In the genomic region with DNA sequence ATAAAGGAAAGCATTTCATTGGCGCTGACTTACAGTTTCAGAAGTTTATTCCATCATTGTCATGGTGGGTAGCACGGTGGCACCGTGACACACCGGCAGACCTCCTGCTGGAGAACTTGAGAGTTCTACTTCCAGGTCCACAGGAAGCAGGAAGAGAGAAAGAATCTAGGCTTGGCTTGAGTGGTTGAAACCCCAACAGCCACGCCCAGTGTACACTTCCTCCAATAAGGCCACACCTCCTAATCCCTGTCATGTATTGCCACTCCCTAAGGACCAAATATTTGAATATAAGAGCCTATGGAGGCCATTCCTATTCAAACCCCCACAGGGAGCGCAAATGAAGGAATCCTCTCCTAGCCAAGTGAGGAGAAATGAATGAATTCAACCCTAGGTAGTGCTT, we compare ENCODE assay signal across 23 mouse cellular contexts. TPM values are rescaled to one million over a fixed set of nuclear protein-coding genes. Genes with fewer than 3 reads are reported as not detected.
A peak's percentile ranks its signal among the peaks of the same experiment; 100 is the strongest.
DNase-seq lines count a peak whose midpoint lies in the region; ATAC-seq and TF ChIP-seq lines count a peak whose summit lies in the region.
"Had no signal": no experiment of that assay in that cellular context is flagged by ENCODE, and none has a peak within 500 bp of the region (broad histone marks: within the 10 kb centered on the region; RNA-seq: fewer than 3 reads in every experiment).

No protein-coding gene starts in this region.

- no peaks in the 10 kb centered on the region for H3K27me3 ChIP-seq in lung, embryonic 15.5 days
- H3K27me3 ChIP-seq in testis, adult 2 months (ENCODE audit: control insufficient read depth, insufficient read depth, low read length), result no peaks in the 10 kb centered on the region
- no peaks in the 10 kb centered on the region for H3K27me3 ChIP-seq in thymus, adult 2 months (ENCODE audit: control insufficient read depth, insufficient read depth, low read length)
- H3K27me3 ChIP-seq: embryonic facial prominence, embryonic 15.5 days; heart, embryonic 13.5 days; hindbrain, embryonic 15.5 days had no signal

- H3K4me1 ChIP-seq in lung, embryonic 15.5 days, result no peaks in the 10 kb centered on the region
- H3K4me1 ChIP-seq in testis, adult 2 months (ENCODE audit: control insufficient read depth, insufficient read depth, low read length), result peaks cover 2% of the 10 kb centered on the region; the same call in 1 of the 2 replicates
- H3K4me1 ChIP-seq in thymus, adult 2 months (replicated peaks; ENCODE audit: control insufficient read depth, insufficient read depth, low read length), result no peaks in the 10 kb centered on the region
- H3K4me1 ChIP-seq: embryonic facial prominence, embryonic 15.5 days; forebrain, embryonic 10.5 days; heart, embryonic 13.5 days; hindbrain, embryonic 15.5 days had no signal

- no peak for DNase-seq in lung, postnatal 25 days (ENCODE audit: low spot score)
- no peak for DNase-seq in testis, postnatal 14 days (ENCODE audit: low spot score)
- peak; percentile 95 for DNase-seq in ZHBTc4 (ENCODE audit: low read depth, low spot score)
- DNase-seq in thymus, adult 2 months, result no peak
- no peak for DNase-seq in right cerebral cortex, adult 2 months (ENCODE audit: low spot score in 2 of 2)
- DNase-seq: adrenal gland, adult 8-10 months; adrenal gland, postnatal 36 days; cerebellum, adult 2 months; cerebellum, postnatal 14 days; embryo, embryonic 11 days; gastrocnemius, postnatal 36 days; heart, postnatal 36 days had no signal

- no peak for ATAC-seq in lung, embryonic 15.5 days (ENCODE audit: borderline replicate concordance, extremely low read depth, low FRiP score, low TSS enrichment)
- ATAC-seq: forebrain, embryonic 14.5 days had no signal

- no peak overlapping the region for H3K4me2 ChIP-seq in lung, embryonic 15.5 days
- H3K4me2 ChIP-seq: embryonic facial prominence, embryonic 15.5 days; heart, embryonic 13.5 days; hindbrain, embryonic 15.5 days had no signal

- no peak overlapping the region for H3K9ac ChIP-seq in lung, embryonic 15.5 days
- H3K9ac ChIP-seq: embryonic facial prominence, embryonic 15.5 days; heart, embryonic 13.5 days; hindbrain, embryonic 15.5 days had no signal

- H3K4me3 ChIP-seq in lung, embryonic 15.5 days, result no peak overlapping the region
- H3K4me3 ChIP-seq in testis, adult 2 months (ENCODE audit: control insufficient read depth, low read depth, low read length), result peak overlapping the region; percentile 57
- no peak overlapping the region for H3K4me3 ChIP-seq in thymus, adult 2 months (ENCODE audit: control insufficient read depth, insufficient read depth, low read length)
- H3K4me3 ChIP-seq: embryonic facial prominence, embryonic 15.5 days; erythroblast, embryonic 14.5 days; forebrain, embryonic 10.5 days; heart, embryonic 13.5 days; hindbrain, embryonic 15.5 days had no signal

- no peak; the same call in 1 of the 2 replicates for TF ChIP-seq POLR2A in testis, adult 2 months (IDR thresholded peaks at IDR 0.05; ENCODE audit: control insufficient read depth, low read depth, low read length)
- TF ChIP-seq POLR2A in thymus, adult 2 months (IDR thresholded peaks at IDR 0.05; ENCODE audit: control insufficient read depth, extremely low read depth, insufficient read depth, low read length, poor library complexity), result no peak

- no peaks in the 10 kb centered on the region for H3K9me3 ChIP-seq in lung, embryonic 15.5 days
- H3K9me3 ChIP-seq: embryonic facial prominence, embryonic 15.5 days; forebrain, embryonic 10.5 days; G1E; heart, embryonic 13.5 days; hindbrain, embryonic 15.5 days had no signal

- TF ChIP-seq CTCF in testis, adult 2 months (IDR thresholded peaks at IDR 0.05; ENCODE audit: control insufficient read depth, insufficient read depth, insufficient replicate concordance, low read depth, low read length), result no peak
- TF ChIP-seq CTCF in thymus, adult 2 months (IDR thresholded peaks at IDR 0.05; ENCODE audit: borderline replicate concordance, control insufficient read depth, extremely low read depth, insufficient read depth, low read length, poor library complexity), result no peak

- H3K27ac ChIP-seq in lung, embryonic 15.5 days, result 0 out of 2 replicates have a peak overlapping the region, but pooled peaks have one; percentile 18
- H3K27ac ChIP-seq in testis, adult 2 months (ENCODE audit: control insufficient read depth, insufficient read depth, low read depth, low read length), result peak overlapping the region; percentile 10; the same call in 1 of the 2 replicates
- no peak overlapping the region for H3K27ac ChIP-seq in thymus, adult 2 months (ENCODE audit: control insufficient read depth, insufficient read depth, low read length)
- H3K27ac ChIP-seq: embryonic facial prominence, embryonic 15.5 days; forebrain, embryonic 10.5 days; heart, embryonic 13.5 days; hindbrain, embryonic 15.5 days had no signal

- 94% methylated on average over 6 of the region's 6 CpGs for WGBS in lung, embryonic 15.5 days
- 96% methylated on average over 6 of the region's 6 CpGs for WGBS in thymus, adult 2 months

- H3K36me3 ChIP-seq in lung, embryonic 15.5 days, result no peaks in the 10 kb centered on the region
- no peaks in the 10 kb centered on the region for H3K36me3 ChIP-seq in testis, adult 2 months (ENCODE audit: control insufficient read depth, insufficient read depth, low read length)
- no peaks in the 10 kb centered on the region for H3K36me3 ChIP-seq in thymus, adult 2 months (ENCODE audit: control insufficient read depth, insufficient read depth, low read length)
- H3K36me3 ChIP-seq: embryonic facial prominence, embryonic 15.5 days; forebrain, embryonic 10.5 days; G1E; heart, embryonic 13.5 days; hindbrain, embryonic 15.5 days had no signal

RNA-seq across cellular contexts. Expression of a gene that starts 34.3 kb away (rescaled TPM):
- polyA plus RNA-seq in lung, embryonic 15.5 days (2015; fragmentation: Nextera tagmentation; extraction: Ambion mirVana), result 0.42 and 0.50 TPM in 2 replicates
- polyA plus RNA-seq in testis, adult 2 months (2012; rRNA removed), result 6.5 and 9.2 TPM in 2 replicates
- 3.4 and 3.6 TPM in 2 replicates for polyA plus RNA-seq in thymus, adult 2 months (2012; rRNA removed)
- polyA plus RNA-seq: C2C12; embryonic facial prominence, embryonic 11.5 days; erythroblast, embryonic 14.5 days; forebrain, embryonic 10.5 days; G1E; heart, embryonic 13.5 days; hindbrain, embryonic 15.5 days had no signal

RNA-seq across cellular contexts. Expression of a gene that starts 49.7 kb away (rescaled TPM):
- polyA plus RNA-seq in lung, embryonic 15.5 days (2015; fragmentation: Nextera tagmentation; extraction: Ambion mirVana), result 26.8 and 28.6 TPM in 2 replicates
- polyA plus RNA-seq in testis, adult 2 months (2012; rRNA removed), result 11.1 and 13.2 TPM in 2 replicates
- polyA plus RNA-seq in thymus, adult 2 months (2012; rRNA removed), result 11.3 and 13.1 TPM in 2 replicates
